Mouse (Mus musculus) ovary, postnatal 14 days (tissue): ENCODE data around the gene Elovl2.
"Not testable (repeated sequence)": the region's sequence is repeated elsewhere in the genome, so short reads cannot be mapped to it uniquely, and the experiment has no call there.

Experiments used
- DNase-seq: peaks from one replicate; pipeline ENCODE4 v3.0.0; 2022; ENCODE audit warnings: low spot score

Elovl2 gene

DNA sequence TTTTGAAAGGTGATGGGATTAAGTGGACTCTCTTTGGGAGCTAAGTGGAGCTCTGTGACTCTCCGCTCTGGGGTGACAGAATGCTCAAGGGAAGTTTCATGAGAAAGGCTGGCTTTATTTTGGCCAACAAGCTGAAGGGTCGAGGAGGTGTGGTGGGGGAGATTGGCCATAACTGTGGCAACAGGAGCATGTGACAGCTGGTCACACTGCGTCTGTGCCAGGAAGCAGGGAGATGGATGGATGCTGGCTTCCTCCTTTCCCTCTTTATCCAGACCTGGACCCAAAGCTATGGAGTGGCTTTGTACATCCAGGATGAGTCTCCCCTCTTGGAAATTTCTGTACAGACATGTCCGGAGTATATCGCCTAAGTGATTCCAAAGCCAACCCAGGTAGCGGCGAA is 13.0 kb upstream of the Elovl2 start:
- no peak for DNase-seq

DNA sequence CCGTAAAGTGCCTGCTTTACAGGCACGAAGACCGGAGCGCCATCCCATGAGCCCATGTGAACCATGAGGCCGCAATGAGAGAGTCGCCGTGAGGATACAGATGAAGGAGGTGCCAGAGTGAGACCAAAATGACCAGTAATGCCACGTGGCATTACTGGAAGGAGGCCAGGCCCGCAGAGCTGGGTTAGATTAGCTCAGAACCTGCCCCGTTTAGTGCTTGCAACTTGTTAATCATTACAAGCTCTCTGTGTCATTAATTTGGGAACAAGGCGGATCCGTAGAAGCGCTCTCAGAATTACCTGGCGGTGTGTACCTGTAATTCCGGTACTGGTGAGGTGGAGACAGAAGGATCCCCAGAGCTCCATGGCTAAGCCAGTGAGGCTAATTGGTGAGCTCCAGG is 12.0 kb upstream of the Elovl2 start:
- DNase-seq, result no peak

DNA sequence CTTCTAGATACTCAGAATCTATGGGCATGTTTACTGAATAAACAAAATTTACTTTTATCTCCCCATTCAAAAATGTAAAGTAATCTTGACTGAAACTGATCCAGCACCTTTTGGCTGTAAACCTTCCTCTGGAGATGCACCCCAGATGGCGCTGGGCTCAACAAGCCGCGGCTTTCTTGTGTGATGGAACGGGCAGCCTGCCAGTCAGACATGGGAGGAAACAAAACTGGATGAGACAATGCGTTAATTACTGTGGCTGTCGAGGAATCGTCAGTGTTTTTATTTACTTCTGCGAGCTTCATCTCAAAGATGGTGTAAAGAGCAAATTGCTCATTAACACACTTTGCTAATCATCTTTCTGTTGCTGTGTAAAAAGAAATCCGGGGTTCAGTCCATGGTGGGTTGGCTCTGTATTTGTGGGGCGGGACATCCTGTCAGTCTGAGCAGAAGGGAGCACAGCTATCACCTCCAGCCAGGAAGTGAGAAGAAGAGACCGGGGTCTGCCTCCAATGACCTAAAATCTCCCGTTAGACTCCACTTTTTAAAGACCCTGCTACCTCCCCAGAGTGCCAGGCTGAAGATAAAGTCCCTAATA is 11.3 kb upstream of the Elovl2 start:
- DNase-seq, result no peak

DNA sequence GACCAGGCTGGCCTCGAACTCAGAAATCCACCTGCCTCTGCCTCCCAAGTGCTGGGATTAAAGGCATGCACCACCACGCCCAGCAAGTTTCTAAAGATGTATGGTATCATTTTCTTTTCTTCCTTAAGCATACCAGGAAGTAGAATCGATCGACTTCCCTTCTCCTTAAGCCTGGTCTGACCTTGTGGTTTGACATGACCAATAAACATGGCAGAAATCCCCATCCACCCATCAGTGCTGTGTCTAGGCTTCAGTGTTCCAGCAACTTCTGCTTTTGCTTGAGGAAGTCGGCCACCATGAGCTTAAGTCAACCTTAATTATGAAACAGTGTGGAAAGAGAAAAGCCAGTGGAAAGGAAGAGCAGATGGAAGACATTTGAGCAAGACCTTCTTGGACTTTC is 10.1 kb upstream of the Elovl2 start:
- no peak for DNase-seq

DNA sequence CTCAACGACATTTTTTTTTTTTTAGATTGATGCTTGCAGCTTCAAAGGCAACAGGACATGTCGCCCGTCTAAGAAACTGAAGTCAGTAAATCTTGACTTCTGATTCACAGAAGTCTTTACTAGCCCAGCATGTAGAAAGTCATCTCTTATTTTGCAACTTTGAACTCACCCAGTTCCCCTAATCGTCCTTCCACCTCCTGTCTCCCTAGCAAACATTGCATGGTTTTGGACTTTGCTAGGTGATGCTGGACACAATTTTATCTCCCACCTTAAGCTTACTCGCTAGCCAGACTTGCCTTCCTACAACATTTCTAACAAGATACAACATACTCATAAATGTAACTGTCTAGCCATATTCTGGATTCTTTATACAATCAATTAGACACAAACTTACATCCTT is 7.9 kb upstream of the Elovl2 start:
- DNase-seq, result no peak

DNA sequence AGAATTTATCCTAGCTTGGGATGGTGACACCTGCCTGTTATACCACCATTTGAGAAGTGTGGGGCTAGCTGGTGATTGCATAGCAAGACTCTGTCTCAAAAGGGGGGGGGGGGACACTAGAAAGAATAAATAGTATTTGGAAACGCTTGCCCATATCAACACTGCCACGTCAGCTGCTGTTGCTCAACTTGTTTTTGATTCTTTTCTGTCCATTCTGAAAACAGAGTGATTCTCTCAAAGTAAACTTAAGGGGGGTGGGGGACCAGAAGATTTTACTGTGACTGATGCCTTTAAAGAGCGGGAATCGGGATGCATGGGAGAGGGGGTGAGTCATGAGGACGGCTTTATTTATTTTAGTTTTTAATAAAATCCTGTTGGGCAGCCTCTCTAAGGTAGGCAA is 6.3 kb upstream of the Elovl2 start:
- DNase-seq, result no peak

DNA sequence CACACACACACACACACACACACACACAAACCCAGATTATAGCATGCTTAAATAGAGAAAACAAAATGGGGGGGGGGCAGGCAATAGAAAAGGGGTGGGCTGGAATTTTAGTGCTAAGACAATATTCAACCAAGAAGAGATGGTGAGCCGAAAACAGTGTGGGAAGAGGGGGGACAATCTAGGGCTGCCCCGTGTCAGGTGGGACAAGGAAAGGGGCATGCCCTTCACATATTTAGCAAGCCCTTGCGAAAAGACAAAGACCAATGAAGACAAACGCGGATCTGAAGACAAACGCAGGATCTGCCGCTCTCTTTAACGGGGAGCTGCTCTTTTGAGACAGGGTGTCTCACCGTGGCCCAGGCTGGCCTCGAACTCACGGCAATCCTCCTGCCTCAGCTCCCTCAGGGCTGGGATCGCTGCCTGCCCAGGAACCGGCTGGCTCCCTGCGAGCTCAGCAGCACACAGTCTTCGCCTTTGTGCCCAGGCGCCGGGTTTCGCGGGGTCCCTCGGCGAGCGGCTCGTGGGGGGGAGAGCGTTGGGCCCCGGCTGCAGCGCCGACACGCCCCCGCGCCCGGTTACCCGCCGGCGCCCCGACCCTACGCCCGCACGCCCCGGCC is 410 bp downstream of the Elovl2 start:
- DNase-seq, result no peak

DNA sequence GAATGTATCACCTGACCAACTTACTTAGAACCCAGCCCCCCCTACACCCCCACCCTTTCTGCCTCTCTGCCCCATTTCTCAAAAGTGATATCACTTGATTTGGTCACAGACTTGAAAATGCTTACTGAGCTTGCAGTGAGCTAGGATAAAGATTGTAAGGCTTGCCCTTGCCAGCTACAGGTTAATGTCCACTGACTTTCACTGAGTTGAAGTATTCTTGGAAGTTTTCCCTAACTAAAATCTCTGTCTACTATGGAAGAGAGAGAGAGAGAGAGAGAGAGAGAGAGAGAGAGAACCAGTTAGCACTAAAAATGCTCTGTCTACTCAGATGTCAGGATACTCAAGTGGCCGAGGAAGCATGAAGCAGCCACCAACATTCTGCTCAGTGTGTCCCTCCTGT is 1.1 kb downstream of the Elovl2 start:
- no peak for DNase-seq

DNA sequence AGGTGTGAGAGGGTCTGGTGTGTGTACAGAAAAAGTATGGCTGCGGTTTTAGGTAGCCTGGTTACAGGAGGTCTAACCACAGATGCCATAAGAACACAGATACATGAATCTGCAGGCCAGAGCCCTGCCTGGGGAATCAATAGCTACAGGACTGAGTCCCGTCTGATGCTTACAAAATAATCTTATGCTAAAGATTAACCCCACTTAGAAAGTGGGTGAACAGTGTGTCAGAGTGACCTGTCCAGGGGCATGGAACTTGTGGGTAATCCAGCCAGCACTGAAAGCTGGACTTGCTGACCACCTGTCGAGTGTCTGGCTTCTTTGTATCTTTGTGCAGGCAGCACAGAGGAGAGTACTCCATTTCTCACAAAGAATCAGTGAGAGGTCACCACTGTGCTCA is 4.0 kb downstream of the Elovl2 start:
- no peak for DNase-seq

DNA sequence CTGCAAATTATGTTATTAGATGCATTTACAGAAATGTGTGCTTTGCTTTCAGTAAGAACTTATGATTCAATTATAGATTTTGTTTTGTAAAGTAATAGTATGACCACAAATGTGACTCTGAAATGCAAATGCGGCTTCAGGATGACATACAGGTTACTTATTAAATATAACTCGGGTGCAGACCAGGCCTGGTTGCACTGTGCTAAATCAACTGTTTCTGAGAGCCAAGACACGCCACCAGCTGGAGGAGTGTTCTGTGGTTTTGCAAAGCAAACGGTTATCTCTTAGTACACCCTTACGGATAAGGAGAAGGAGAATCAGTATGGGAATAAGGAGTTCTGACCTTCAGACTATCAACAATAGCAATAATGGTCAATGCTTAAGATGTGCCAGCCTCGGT is 4.5 kb downstream of the Elovl2 start:
- no peak for DNase-seq

DNA sequence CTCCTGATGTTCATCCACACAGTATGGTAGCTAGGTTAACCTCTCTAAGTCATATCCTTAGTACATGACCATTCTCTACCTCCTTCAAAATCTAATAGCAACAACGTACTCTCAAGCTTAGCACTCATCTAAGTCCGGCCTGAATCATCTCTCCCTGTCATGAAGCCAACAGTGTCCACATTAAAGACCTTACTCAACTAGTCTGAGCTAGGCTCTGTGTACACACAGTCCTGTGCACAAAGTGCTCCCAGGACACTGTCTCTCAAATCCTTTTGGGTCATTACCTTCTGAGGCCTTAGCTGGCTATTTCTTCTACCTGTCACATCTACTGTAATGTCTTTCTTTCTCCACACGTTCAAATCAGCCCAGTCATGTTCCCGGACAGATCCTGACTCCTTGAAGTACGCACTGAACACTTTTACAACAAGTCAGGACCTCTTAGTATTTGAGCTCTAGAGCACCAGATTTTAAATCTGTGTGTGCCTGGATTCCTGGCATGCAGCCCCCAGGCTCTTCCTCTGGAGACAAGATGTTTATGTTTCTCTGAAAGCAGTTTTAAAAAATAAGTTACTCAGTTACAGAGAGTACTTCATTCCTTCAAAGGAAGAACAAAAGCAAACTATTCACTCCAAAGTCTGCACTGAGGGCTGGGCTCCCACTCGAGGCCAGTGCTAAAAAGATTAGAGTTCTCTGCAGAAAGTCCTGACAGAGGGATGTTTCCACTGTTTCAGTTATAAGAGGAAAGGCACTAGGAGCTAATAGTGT is 7.5 kb downstream of the Elovl2 start:
- DNase-seq, result no peak

DNA sequence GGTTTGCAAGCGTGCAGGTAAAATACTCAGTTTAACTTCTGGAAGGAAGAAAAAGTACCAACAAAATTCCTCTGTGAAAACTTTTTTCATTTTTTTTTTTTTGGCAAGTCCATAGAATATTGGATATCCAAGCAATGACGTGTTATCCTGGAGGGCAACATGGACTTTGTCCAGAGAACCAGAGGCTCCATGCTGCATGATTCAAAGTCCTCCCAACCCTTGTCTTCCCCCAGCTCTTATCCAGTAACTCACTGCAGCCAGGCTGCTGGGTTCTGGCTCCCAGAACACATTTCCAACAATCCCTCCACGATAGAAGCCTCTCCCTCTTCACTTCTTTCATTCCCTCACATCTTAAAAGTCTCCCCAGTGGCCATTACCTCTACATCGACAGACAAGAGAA is 8.9 kb downstream of the Elovl2 start:
- DNase-seq, result no peak

DNA sequence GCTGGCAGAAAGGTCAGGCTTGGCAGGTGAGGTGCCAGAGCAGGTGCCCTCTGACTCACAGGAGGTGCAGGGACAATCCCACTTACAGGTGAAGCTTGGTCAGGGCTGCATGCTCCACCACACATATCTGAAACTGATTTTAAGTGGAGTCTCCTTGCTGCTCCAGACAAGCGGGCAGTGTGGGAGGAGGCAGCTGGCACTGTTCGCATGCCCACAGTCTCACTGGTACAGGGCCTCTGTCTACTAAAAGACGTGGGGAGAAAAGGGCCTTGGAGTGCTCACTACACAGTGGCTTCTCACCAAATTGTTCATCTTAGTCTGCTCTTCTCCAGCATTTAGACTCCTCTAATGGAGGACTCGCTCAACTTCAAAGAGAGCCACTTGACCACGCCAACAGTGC is 14.0 kb downstream of the Elovl2 start:
- no peak for DNase-seq

DNA sequence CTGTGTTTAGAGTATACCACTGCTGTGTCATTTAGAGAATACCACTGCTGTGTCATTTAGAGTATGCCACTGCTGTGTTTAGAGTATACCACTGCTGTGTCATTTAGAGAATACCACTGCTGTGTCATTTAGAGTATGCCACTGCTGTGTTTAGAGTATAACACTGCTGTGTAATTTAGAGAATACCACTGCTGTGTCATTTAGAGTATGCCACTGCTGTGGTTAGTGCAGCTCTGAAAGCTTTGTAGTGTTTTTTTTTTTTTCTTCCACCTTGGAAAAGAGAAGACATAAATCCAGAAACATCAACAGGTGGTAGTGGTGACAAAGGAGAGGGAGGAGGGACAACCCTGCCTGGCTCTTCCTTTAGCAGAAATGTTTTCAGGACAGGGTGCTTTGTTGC is 14.6 kb downstream of the Elovl2 start:
- not testable (repeated sequence) for DNase-seq

DNA sequence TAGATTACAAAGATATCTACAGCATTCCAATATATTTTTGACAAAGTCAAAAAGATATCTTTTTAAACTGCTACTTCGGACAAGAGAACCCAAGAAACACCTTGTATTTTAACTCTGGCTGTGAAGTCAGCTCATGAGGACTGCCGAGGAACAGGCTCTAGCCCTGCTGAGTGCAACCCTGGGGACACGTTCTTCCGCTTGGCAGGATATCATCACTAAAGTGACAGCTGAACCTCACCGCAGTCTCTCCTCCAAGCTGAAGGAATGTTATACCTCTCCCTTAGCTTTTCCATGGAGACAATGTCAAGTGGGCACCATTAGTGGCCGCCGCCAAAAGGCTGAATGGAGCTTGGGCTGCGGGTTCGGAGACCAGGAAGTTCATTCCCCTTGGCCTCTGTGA is 16.5 kb downstream of the Elovl2 start:
- DNase-seq, result no peak

DNA sequence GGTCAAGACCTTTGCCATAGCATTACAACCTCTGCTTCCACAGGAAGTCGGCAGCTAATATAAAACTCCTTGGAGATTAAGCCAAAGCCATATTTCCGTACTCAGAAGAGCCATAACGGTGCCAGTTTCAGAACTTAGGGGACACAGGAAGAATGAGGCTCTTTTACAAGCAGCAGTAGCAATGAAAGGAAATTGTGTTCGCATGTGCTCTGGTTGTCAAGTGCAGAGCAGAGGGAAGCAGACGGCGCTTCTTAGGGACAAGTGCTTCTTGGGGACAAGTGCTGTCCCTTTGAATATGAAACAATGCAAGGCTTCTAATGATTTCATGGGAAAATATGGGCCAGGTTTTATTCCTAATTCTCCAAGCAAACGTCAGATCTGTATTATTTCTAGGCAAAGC is 16.9 kb downstream of the Elovl2 start:
- no peak for DNase-seq

DNA sequence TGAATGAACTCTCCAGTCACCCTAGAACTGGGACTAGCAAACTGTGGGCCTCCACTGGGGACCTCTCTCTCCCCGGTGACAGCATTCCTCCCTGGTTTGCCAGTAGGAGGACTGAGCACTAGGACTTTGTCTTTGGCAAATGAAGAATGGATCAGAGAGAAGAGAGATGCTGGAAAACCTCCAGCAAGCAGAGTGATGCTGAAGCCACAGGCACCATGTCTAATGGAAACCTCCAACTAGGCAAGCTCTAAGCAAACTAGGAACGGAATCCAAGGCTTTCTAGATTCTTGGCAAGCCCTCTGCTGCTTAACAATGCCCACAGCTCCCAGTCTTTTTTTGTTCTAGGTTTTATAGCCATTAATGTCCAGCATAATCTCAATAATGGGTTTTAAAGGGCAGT is 19.3 kb downstream of the Elovl2 start:
- no peak for DNase-seq

DNA sequence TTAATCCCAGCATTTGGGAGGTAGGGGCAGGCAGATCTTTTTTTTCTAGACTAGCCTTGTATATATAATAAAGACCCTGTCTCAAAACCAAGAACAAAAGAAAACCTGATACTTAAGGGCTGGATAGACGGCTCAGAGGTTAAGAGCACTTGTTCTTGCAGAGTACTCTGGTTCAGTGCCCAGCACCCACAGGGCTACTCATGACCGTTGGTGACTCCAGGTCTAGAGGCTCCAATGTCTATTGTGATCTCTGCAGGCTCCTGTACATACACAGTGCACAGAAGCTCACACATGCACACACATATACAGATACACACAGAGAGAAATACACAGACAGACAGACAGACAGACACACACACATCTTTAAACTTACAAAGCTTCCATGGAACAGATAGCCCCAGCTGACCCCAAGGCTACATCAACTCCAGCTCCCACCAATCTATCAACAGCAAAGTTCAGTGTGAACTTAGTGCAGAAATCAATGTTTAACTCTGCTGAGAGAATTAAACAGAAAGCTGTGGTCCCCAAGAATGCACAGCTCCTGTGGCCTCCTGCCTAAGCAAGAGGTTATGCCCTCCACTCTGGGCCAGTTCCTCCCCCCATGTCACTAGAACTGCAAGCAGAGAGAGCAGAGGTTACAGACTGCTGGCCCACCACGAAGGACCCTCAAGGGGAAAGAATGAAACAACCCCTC is 24.4 kb downstream of the Elovl2 start:
- DNase-seq, result no peak

DNA sequence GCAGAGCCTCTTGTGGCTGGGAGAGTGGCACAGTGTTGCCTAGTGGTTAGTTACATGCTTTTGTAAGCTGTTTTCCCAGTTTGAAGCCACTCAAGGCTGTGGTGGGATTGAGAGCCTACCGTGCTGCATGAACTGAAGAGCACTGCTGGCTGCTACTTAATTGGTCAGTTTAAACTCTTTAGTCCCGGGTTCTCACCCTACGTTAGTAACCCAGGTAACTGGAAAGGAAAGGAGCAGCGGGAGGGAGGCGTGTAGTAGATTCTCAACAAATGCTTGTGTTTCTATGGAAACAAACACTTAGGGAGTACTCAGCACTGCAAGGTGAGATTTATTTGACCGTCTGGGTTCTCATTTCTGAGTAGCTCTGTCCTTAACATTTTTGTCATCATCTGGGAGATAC is 32.3 kb downstream of the Elovl2 start:
- DNase-seq, result no peak

DNA sequence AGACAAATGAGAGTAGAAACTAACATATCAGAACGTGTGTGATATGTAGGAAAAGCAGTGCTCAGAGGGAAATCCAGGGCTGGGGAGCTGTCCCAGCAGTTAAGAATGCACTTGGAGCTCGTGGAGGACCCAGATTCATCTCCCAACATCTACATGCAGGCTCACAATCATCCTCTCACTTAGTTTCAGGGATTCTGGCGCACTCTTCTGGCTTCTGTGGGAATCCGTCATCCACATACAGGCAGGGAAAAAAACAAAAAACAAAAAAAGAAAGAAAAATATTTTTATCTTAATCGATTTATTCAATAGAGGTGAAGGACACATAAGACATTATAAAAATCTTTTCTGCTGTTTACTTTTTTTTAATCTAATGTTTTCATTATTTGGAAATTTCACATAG is 61.8 kb downstream of the Elovl2 start:
- DNase-seq, result no peak

DNA sequence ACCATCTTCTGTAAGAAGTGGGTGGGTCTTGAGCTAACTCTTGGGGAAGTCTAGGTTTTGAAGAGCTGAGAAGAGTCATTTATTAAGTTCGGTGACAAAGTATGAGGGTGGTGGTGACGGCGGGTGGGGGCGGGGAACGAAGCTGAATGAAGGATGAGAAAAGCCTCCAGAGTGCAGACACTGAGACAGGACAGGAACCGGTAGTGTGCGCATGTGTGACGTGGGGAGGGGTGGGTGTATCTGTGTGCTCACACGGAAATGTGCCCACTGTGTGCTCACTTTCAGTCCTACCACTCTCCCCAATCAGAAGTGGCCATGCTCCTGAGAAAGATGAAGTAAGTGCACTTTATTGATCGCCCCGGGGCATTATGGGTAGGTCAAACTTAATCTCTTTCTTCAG is 67.1 kb downstream of the Elovl2 start:
- no peak for DNase-seq

DNA sequence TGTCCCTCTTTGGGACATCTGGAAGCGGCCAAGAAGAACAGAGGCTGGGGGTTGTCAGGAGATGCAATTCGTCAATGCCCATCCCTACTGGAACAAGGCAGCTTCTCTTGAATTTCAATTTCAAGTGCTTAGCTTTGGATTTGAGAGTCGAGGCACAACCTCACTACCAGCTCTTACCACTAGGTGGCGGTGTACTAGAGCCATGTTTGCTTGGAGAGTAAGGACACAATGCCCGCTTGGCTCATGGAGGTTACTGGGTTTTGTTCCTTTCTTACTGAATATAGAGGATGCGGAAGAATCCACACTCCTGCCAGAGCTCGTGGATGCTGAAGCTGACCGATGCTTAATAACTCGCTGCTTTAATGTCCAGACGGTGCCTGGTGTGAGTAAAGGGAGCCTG is 73.9 kb downstream of the Elovl2 start:
- peak; percentile 33 for DNase-seq

DNA sequence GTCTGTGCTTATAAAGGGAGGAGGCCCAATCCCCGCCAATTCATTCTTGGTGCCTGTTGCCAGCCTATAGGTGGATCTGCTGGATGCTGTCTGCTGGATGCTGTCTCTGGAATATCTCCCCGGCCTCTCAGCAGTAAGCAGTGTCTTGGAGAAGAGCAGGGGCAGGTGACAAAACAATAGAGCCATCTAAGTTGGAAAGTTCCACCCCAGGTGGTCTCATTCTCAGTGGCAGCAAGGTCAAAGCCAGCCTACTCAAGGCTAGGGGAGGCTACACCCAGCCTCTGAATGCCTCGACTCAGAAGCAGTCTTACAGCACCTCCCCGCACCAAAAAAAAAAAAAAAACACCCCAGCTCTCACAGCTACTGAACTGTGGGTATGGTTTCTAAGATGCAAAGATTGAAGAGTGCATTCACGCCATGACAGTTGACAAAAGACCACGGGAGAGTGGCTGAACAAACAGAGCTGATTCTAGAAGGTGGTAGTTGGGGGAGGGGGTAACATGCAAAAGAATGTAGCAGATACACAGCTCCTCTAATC is 74.7 kb downstream of the Elovl2 start:
- DNase-seq, result no peak
